Mouse (Mus musculus) c-Kit-negative CD71-positive TER-119-positive erythroid progenitor cells, embryonic 14.5 days (primary cell): ENCODE measurements around the gene Foxn4.

Source experiments
- DNase-seq: peaks from one replicate; pipeline ENCODE4 v3.0.0-alpha.2; 2013; ENCODE audit warnings: low read depth, low spot score

The Foxn4 gene

GRCm38 (mm10) chr5:114273693-114274402 lies at the start of gene Foxn4:
Gene Foxn4 (minus strand): TSS chr5:114273807.
- no peak for DNase-seq

- DNase-seq = no peak
Observed at GRCm38 (mm10) chr5:114323105-114323790, 49.6 kb upstream of the Foxn4 start.

- no peak for DNase-seq
Observed at GRCm38 (mm10) chr5:114309680-114310036, 36.1 kb upstream of the Foxn4 start.

GRCm38 (mm10) chr5:114308765-114309679 lies 35.4 kb upstream of the Foxn4 start:
- DNase-seq = no peak

GRCm38 (mm10) chr5:114306496-114306895 lies 32.9 kb upstream of the Foxn4 start:
- DNase-seq = no peak

- DNase-seq = no peak
Observed at GRCm38 (mm10) chr5:114303166-114303565, 29.6 kb upstream of the Foxn4 start.

GRCm38 (mm10) chr5:114299883-114300610 lies 26.4 kb upstream of the Foxn4 start:
- no peak for DNase-seq

GRCm38 (mm10) chr5:114299156-114299855 lies 25.7 kb upstream of the Foxn4 start:
- DNase-seq = no peak

GRCm38 (mm10) chr5:114298212-114298894 lies 24.7 kb upstream of the Foxn4 start:
- DNase-seq = no peak

GRCm38 (mm10) chr5:114296693-114297631 lies 23.4 kb upstream of the Foxn4 start:
- DNase-seq = no peak

- no peak for DNase-seq
Observed at GRCm38 (mm10) chr5:114290004-114290403, 16.4 kb upstream of the Foxn4 start.

- DNase-seq = no peak
Observed at GRCm38 (mm10) chr5:114288874-114289273, 15.3 kb upstream of the Foxn4 start, which contains the start of gene Myo1h. Gene Myo1h (plus strand): TSS chr5:114289166.

- no peak for DNase-seq
Observed at GRCm38 (mm10) chr5:114288396-114288795, 14.8 kb upstream of the Foxn4 start.

GRCm38 (mm10) chr5:114286872-114287571 lies 13.4 kb upstream of the Foxn4 start:
- DNase-seq = no peak

GRCm38 (mm10) chr5:114286102-114286501 lies 12.5 kb upstream of the Foxn4 start:
- no peak for DNase-seq

- DNase-seq = no peak
Observed at GRCm38 (mm10) chr5:114285398-114285700, 11.7 kb upstream of the Foxn4 start.

GRCm38 (mm10) chr5:114284604-114285397 lies 11.2 kb upstream of the Foxn4 start:
- no peak for DNase-seq

- no peak for DNase-seq
Observed at GRCm38 (mm10) chr5:114282346-114282745, 8.7 kb upstream of the Foxn4 start.
